Mouse (Mus musculus): ENCODE data around the gene Olfr1410. TPM values are rescaled to one million over a fixed set of nuclear protein-coding genes. Genes with fewer than 3 reads are reported as not detected.

The Olfr1410 gene
- polyA plus RNA-seq, 1 experiment from 2014 or later, result not detected

- Histone ChIP-seq H3K4me2 (replicated peaks) (no peak overlapping the region), H3K4me1 (no peaks in the 10 kb centered on the region), H3K9ac (no peak overlapping the region), H3K27me3 (no peaks in the 10 kb centered on the region), H3K36me3 (no peaks in the 10 kb centered on the region), H3K9me3 (no peaks in the 10 kb centered on the region), H3K27ac (no peak overlapping the region), H3K4me3 (no peak overlapping the region)
- no peak for ATAC-seq (ENCODE audit: insufficient number of reproducible peaks, insufficient read depth, low FRiP score, low TSS enrichment)
- 76% methylated on average over 11 of the region's 11 CpGs for WGBS
Measured at GRCm38 (mm10) chr1:92657025-92657820, 51.6 kb downstream of the Olfr1410 start.

GRCm38 (mm10) chr1:92659392-92659791, 53.8 kb downstream of the Olfr1410 start:
- WGBS, result 66% methylated on average over 5 of the region's 5 CpGs
- H3K36me3 ChIP-seq, result no peaks in the 10 kb centered on the region
- no peaks in the 10 kb centered on the region for H3K27me3 ChIP-seq
- no peak for ATAC-seq (ENCODE audit: insufficient number of reproducible peaks, insufficient read depth, low FRiP score, low TSS enrichment)
- no peaks in the 10 kb centered on the region for H3K4me1 ChIP-seq
- no peak overlapping the region for H3K27ac ChIP-seq
- H3K4me2 ChIP-seq (replicated peaks), result no peak overlapping the region
- H3K4me3 ChIP-seq, result no peak overlapping the region
- H3K9me3 ChIP-seq, result no peaks in the 10 kb centered on the region
- H3K9ac ChIP-seq, result no peak overlapping the region

Other genes starting within 250 kb of the Olfr1410 start
- gene Ndufa10, start 131.9 kb upstream of the Olfr1410 start, polyA plus RNA-seq (2016; fragmentation: Nextera tagmentation; extraction: Ambion mirVana), result 255 and 278 TPM in 2 replicates
- gene Olfr1416, start 120.7 kb upstream of the Olfr1410 start, polyA plus RNA-seq (2016; fragmentation: Nextera tagmentation; extraction: Ambion mirVana), result not detected in 2 replicates
- not detected in 2 replicates for gene Olfr1415, start 109.7 kb upstream of the Olfr1410 start, polyA plus RNA-seq (2016; fragmentation: Nextera tagmentation; extraction: Ambion mirVana)
- not detected in 2 replicates for gene Olfr1414, start 87.1 kb upstream of the Olfr1410 start, polyA plus RNA-seq (2016; fragmentation: Nextera tagmentation; extraction: Ambion mirVana)
- gene Olfr1413, start 34.5 kb upstream of the Olfr1410 start, polyA plus RNA-seq (2016; fragmentation: Nextera tagmentation; extraction: Ambion mirVana), result not detected in 2 replicates
- not detected in 2 replicates for gene Olfr1412, start 20.0 kb upstream of the Olfr1410 start, polyA plus RNA-seq (2016; fragmentation: Nextera tagmentation; extraction: Ambion mirVana)
- gene Olfr1411, start 11.4 kb upstream of the Olfr1410 start, polyA plus RNA-seq (2016; fragmentation: Nextera tagmentation; extraction: Ambion mirVana), result not detected in 2 replicates
- 0.13 TPM in 1 of 2 replicates, not detected in the other for gene Olfr12, start 12.0 kb downstream of the Olfr1410 start, polyA plus RNA-seq (2016; fragmentation: Nextera tagmentation; extraction: Ambion mirVana)
- gene Cops9, start 36.2 kb downstream of the Olfr1410 start, polyA plus RNA-seq (2016; fragmentation: Nextera tagmentation; extraction: Ambion mirVana), result 340 and 378 TPM in 2 replicates
- gene Otos, start 43.1 kb downstream of the Olfr1410 start, polyA plus RNA-seq (2016; fragmentation: Nextera tagmentation; extraction: Ambion mirVana), result 0.17 TPM in 1 of 2 replicates, not detected in the other
- 79.8 and 81.4 TPM in 2 replicates for gene Gpc1, start 225.9 kb downstream of the Olfr1410 start, polyA plus RNA-seq (2016; fragmentation: Nextera tagmentation; extraction: Ambion mirVana)

Data from embryonic facial prominence, embryonic 12.5 days (tissue).